Comparison of ENCODE assay signal across 10 mouse cellular contexts in genomic region chr2:94254102-94254501, GRCm38 (mm10).
DNase-seq lines count a peak whose midpoint lies in the region; ATAC-seq and TF ChIP-seq lines count a peak whose summit lies in the region.
"Had no signal": no experiment of that assay in that cellular context is flagged by ENCODE, and none has a peak within 500 bp of the region (broad histone marks: within the 10 kb centered on the region; RNA-seq: fewer than 3 reads in every experiment).

No protein-coding gene starts in this region.

- H3K27me3 ChIP-seq in hindbrain, postnatal 0 days (ENCODE audit: insufficient read depth, low read length), result no peaks in the 10 kb centered on the region
- no peaks in the 10 kb centered on the region; the same call in 1 of the 2 replicates for H3K27me3 ChIP-seq in hindbrain, embryonic 13.5 days
- no peaks in the 10 kb centered on the region for H3K27me3 ChIP-seq in stomach, postnatal 0 days (ENCODE audit: control insufficient read depth, insufficient read depth, low read length)
- H3K27me3 ChIP-seq: hindbrain, embryonic 15.5 days had no signal

- TF ChIP-seq EP300 in stomach, postnatal 0 days (optimal IDR thresholded peaks at IDR 0.05), result no peak

- no peaks in the 10 kb centered on the region for H3K4me1 ChIP-seq in hindbrain, postnatal 0 days (ENCODE audit: insufficient read depth, low read length)
- H3K4me1 ChIP-seq in hindbrain, embryonic 13.5 days (replicated peaks), result no peaks in the 10 kb centered on the region
- no peaks in the 10 kb centered on the region for H3K4me1 ChIP-seq in stomach, postnatal 0 days (replicated peaks; ENCODE audit: control insufficient read depth, insufficient read depth)
- H3K4me1 ChIP-seq: embryonic facial prominence, embryonic 13.5 days; hindbrain, embryonic 15.5 days had no signal

- ATAC-seq in hindbrain, postnatal 0 days, result no peak
- no peak for ATAC-seq in hindbrain, embryonic 13.5 days (ENCODE audit: low FRiP score)
- ATAC-seq in stomach, postnatal 0 days (ENCODE audit: low FRiP score, low TSS enrichment), result no peak
- no peak for ATAC-seq in activated CD4-positive, CD25-positive, alpha-beta regulatory T cell, adult 4 months

- 23% methylated on average over 3 of the region's 3 CpGs for WGBS in hindbrain, postnatal 0 days
- WGBS in hindbrain, embryonic 13.5 days, result 24% methylated on average over 3 of the region's 3 CpGs
- WGBS in stomach, postnatal 0 days, result 19% methylated on average over 3 of the region's 3 CpGs

- H3K4me3 ChIP-seq in hindbrain, postnatal 0 days (ENCODE audit: low read length), result no peak overlapping the region
- no peak overlapping the region for H3K4me3 ChIP-seq in hindbrain, embryonic 13.5 days
- no peak overlapping the region for H3K4me3 ChIP-seq in stomach, postnatal 0 days (ENCODE audit: low read depth, low read length)
- H3K4me3 ChIP-seq: embryonic facial prominence, embryonic 13.5 days; hindbrain, embryonic 15.5 days had no signal

- TF ChIP-seq CTCF in hindbrain, postnatal 0 days (IDR thresholded peaks at IDR 0.05; ENCODE audit: low read depth), result peak; percentile 66
- TF ChIP-seq CTCF in stomach, postnatal 0 days (IDR thresholded peaks at IDR 0.05; ENCODE audit: low read depth), result peak; percentile 69

- no peak overlapping the region for H3K4me2 ChIP-seq in hindbrain, postnatal 0 days (ENCODE audit: low read depth, low read length)
- H3K4me2 ChIP-seq in hindbrain, embryonic 13.5 days, result no peak overlapping the region
- H3K4me2 ChIP-seq in stomach, postnatal 0 days (replicated peaks; ENCODE audit: low read depth), result no peak overlapping the region
- H3K4me2 ChIP-seq: embryonic facial prominence, embryonic 13.5 days; hindbrain, embryonic 15.5 days had no signal

- DNase-seq in adrenal gland, postnatal 10 days, result peak; percentile 52
- no peak for DNase-seq in adrenal gland, adult 8-10 months
- DNase-seq in hindbrain, postnatal 0 days (ENCODE audit: low spot score), result peak; percentile 57
- peak; percentile 36 for DNase-seq in thymus, postnatal 4 days
- DNase-seq in thymus, postnatal 25 days, result no peak
- DNase-seq in stomach, postnatal 0 days (ENCODE audit: low spot score), result peak; percentile 12

- H3K9me3 ChIP-seq in hindbrain, postnatal 0 days (ENCODE audit: low read length), result no peaks in the 10 kb centered on the region
- no peaks in the 10 kb centered on the region for H3K9me3 ChIP-seq in hindbrain, embryonic 13.5 days
- H3K9me3 ChIP-seq in stomach, postnatal 0 days (ENCODE audit: control insufficient read depth, low read length), result no peaks in the 10 kb centered on the region
- H3K9me3 ChIP-seq: embryonic facial prominence, embryonic 13.5 days; hindbrain, embryonic 15.5 days had no signal

- no peak overlapping the region for H3K9ac ChIP-seq in hindbrain, postnatal 0 days (replicated peaks; ENCODE audit: low read length)
- no peak overlapping the region for H3K9ac ChIP-seq in hindbrain, embryonic 13.5 days
- H3K9ac ChIP-seq in stomach, postnatal 0 days (ENCODE audit: low read length), result no peak overlapping the region
- H3K9ac ChIP-seq: embryonic facial prominence, embryonic 13.5 days; hindbrain, embryonic 15.5 days had no signal

- H3K27ac ChIP-seq in hindbrain, postnatal 0 days, result no peak overlapping the region
- H3K27ac ChIP-seq in hindbrain, embryonic 13.5 days, result no peak overlapping the region
- H3K27ac ChIP-seq in stomach, postnatal 0 days (replicated peaks), result no peak overlapping the region
- H3K27ac ChIP-seq: embryonic facial prominence, embryonic 13.5 days; hindbrain, embryonic 15.5 days had no signal

- no peaks in the 10 kb centered on the region for H3K36me3 ChIP-seq in hindbrain, postnatal 0 days (ENCODE audit: insufficient read depth, low read length)
- H3K36me3 ChIP-seq in hindbrain, embryonic 13.5 days, result no peaks in the 10 kb centered on the region
- H3K36me3 ChIP-seq in stomach, postnatal 0 days (ENCODE audit: control insufficient read depth, insufficient read depth, low read length), result no peaks in the 10 kb centered on the region
- H3K36me3 ChIP-seq: embryonic facial prominence, embryonic 13.5 days; hindbrain, embryonic 15.5 days had no signal

Comparison
In these comparisons a context has a peak if more than half of its experiments do, and no peak if none do; other contexts are left out.
1. DNase-seq: peak in adrenal gland, postnatal 10 days (single experiment), hindbrain, postnatal 0 days (single experiment), thymus, postnatal 4 days (single experiment) and stomach, postnatal 0 days (single experiment); none in adrenal gland, adult 8-10 months (single experiment) and thymus, postnatal 25 days (single experiment).